Mouse (Mus musculus) cerebral cortex, adult 2 months (tissue): ENCODE data around the gene Zscan20.

Experiments
- WGBS: fragments of 180-500 bp; shearing (Covaris S2); methylation state at CpG from one replicate; pipeline ENCODE4 v1.1.7; 2018; 5-methylcytosine and 5-hydroxymethylcytosine counted together

Gene Zscan20

DNA sequence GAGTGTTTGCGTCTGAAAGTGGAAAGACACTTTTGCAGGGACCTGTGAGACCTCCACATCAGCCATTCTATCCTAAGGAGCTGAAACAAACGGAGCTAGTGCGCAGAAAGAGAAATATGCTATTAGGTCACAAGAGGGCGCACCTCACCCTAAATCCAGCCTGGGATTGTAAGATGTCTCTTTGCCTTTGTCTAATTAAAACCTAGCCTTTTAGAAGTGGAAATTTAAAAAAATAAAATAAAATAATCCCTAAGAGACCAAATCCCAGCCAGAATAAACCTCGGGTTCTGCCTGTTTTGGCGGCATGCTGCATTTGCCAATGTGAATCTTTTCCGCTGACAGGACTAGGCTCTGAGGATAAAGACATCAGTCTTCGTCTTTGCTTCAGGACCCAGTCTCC lies 3.4 kb upstream of the Zscan20 start:
- 16% methylated on average over 8 of the region's 8 CpGs for WGBS

DNA sequence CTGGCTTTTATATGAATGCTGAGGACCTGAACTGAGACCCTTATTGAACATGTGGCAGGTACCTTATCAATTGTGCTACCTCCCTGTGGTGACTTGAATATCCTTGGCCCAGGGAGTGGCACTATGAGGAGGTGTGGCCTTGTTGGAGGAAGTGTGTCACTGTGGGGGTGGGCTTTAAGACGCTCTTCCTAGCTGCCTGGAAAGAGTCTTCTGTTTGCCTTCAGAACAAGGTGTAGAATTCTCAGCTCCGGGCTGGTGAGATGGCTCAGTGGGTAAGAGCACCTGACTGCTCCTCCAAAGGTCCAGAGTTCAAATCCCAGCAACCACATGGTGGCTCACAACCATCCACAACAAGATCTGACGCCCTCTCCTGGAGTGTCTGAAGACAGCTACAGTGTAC lies 1.8 kb upstream of the Zscan20 start:
- WGBS = 76% methylated on average over 3 of the region's 3 CpGs

DNA sequence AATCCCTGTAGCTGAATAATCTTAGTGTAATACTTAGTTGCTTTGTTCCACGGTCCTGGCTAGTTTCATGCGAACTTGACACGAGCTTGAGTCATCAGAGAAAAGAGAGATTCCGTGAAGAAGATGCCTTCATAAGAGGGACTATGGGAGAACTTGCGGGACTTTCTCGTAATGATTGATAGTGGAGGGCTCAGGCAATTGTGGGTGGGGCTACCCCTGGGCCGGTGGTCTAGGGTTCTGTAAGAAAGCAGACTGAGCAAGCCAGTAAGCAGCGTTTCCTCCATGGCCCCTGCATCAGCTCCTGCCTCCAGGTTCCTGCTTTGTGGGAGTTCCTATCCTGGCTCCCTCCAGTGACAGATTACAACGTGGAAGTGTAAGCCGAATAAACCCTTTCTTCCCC lies 808 bp upstream of the Zscan20 start:
- WGBS = 23% methylated on average over 10 of the region's 10 CpGs

DNA sequence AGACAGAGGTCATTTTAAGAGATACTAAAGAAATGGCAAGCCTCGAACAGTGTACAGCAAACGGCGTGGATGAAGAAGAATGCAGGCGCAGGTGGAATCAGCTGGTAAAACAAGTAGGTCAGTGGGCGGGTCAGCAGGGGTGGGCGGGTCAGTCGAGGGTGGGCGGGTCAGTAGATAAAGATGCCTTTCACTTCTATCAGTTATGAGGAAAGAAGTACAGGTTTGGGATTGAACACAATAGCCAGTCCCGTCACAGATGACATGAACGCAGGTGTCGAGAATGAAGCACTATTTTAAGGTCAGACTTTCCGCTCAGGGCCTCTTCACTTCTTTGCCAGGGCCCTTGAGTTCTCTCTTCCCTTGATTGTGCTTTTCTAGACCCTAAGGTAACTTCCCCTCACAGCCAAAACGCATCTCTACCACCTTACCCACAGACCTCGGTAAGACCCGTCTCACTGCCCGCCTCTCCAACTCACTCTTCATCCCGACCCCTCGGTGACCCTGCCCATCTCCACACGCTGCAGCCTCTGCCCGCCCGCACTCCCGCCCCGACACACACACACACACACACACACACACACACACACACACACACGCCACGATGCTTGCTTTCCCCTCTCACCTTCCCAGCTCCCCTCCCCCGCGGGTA lies 498 bp downstream of the Zscan20 start:
- WGBS = 6% methylated on average over 24 of the region's 27 CpGs

DNA sequence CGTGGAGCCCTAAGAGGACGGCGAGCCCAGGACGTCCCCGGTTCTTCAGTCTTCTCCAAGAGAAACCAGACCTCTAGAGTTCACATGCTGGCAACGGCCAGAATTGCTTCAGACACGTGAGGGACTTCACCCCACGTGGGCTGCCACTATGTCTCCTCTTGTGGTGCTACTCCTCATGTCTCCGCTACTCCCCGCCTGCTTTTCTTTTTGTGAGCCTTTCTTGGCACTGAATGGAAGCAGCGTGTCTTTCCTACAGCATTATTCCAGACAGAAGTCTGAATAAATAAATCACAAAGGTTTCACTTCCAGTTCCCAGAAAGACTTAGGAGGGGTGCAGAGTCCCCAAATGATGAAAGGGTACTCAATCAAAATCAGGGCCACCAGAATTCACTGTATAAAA lies 2.2 kb downstream of the Zscan20 start:
- 44% methylated on average over 11 of the region's 11 CpGs for WGBS

DNA sequence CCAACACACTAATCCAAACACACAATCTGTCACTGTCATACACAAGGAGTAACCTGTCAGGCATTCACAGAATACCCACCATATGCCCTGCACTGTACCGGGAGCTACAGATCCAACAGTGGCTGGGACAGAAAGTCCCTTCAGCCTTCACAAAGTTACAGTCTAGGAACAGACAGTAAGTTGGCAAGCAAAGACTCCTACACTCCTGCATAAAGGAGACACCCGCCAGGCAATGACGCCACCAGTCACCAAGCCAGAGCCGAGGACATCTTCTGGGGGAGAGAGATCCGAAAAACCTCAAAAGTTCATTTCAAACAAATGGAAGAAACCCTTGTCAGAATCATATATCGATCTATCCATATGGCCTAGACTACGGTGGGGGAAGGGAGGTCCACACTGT lies 3.3 kb downstream of the Zscan20 start:
- WGBS = 59% methylated on average over 7 of the region's 7 CpGs

DNA sequence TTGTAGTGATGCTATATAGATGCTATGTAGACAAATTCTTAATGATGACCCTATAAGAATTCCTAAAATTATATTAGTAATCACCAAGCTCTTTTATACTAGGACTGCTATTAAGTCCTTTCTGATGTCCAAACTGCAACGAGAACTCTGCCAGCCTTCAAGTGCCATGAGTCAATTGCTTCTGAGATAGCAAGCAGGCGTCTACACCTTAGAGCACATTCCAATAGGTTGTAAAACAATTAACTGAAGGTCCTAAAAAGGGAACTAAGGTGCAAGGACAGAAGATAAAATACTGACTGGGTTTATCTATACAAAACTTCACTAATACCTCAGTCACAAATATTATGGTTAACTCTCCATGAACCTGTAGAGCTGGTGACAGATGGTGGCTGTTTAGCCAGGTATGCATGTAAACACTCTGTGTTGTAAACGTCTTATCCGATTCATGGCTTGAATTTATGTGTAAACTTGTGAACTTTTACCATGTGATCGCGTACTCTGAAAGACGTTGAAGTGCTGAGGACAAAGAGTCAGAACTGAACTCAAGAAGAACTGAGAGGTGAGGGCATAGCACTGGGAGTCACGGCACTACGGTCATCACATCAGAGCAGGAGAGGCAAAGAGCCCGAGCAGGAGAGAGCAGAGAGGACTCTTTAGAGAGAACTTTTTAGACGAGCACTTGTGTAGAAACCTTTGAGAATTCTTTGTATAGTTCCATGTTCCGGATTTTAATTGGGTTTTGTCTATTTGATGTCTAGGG lies 11.9 kb downstream of the Zscan20 start:
- WGBS = 93% methylated on average over 12 of the region's 12 CpGs

DNA sequence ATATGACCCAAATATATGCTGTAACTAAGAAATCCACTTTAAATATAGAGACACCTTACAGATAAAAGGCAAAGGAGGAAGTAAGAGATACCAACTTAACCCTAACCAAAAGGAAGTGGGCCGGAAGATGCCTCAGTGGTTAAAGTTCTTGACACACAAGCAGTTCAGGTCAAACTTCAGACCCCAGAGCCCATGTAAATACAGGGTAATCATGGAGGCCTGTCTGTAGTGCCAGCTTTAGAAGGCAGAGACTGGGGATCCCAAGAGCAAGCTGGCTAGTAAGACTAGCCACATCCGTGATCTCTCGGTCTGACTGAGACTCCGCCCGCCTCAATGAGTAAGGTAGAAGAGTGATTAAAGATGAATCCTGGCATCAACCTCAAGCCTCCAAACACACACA lies 15.8 kb downstream of the Zscan20 start:
- WGBS = 97% methylated on average over 5 of the region's 5 CpGs

DNA sequence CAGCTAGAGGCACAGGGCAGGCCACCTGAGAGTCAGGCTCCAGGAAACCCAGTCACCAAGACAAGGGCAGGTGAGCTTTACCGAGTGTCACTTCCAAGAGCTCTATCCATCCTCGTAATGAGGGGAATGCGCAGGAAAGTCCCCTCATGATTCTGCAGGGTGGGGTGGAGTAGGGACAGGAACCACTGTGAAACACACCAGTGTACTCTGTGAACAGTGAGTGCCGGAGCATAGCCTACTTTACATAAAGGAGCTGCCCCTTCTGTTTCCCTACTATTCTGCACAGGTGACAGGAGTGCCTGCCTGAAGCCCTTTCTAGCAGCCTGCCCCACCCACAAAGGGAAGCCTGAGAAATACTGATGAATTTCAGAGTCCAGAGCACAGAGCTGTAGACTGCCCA lies 16.6 kb downstream of the Zscan20 start:
- WGBS = 97% methylated on average over 4 of the region's 4 CpGs

DNA sequence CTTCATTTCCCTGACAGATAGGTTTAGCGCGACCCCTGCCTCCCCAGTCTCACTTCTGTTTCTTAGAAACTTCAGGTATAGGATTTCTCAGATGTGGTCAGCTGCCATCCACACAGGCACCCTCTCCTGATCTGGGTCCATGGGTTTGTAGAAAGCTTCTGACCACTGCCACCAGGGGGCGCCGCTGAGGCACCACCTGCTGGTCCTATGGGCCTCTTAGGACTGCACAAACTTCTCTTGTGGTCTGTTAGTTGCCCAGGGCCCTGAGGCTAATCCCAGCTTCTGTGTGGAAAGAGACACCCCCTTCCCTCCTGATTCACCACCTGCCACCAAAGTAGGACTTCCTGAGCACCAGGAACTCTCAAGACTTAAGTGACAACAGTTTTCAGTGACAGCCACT lies 30.7 kb downstream of the Zscan20 start:
- 61% methylated on average over 4 of the region's 4 CpGs for WGBS

DNA sequence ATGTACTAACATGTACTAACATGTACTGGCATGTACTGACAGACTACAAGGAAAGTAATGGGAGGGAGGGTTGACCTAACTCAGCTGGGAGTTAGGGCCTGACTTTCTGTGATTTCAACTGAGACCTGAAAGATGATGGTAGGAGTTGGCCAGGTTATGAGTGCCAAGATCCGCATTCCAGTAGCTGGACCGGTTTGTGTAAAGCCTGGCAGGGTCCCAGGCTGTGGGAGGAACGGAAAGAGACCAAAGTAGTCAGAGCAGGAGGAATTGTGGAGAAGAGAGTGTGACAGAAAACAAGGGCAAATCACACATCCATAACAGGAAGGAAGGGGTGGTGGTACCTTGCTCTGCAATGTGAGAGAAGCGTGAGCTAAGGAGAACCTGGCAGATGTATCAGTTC lies 34.1 kb downstream of the Zscan20 start:
- WGBS = 43% methylated on average over 4 of the region's 4 CpGs

DNA sequence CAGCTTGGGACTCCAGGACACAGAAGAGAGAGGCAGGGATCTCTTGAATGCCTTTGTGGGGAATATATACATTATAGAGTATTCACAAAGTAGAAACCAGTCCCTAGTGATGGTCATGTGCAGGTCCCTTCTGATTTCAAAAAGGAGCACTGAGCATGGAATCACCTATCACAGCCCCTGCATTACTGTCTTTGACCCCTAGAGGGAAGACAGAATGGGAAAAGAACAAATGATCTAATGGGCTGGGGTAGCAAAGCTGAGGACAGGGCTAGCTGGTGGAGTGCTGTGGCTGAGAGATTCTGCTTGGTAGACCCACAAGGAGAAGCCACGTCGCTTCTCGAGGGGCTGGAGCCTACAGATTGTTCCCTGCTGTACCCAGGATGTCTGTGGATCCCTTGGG lies 49.6 kb downstream of the Zscan20 start:
- WGBS = 90% methylated on average over 3 of the region's 3 CpGs

DNA sequence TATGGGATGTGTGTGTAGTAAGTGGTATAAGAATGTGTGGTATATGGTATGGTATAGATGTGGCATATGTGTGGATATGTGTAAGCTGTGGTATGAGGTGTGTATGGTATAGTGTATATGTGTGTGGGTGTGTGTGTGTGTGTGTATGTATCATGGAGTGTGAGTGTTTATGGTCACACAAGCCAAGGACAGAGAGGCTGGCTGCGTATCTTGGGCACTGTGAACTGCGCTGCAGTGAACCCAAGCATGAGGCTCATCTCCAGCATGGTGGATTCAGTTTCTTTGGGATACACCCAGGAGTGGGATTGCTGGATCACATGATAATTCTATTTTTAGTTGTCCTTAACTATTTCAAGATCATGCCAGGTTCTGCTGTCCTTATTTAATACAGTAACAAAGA lies 55.7 kb downstream of the Zscan20 start:
- 69% methylated on average over 2 of the region's 2 CpGs for WGBS

DNA sequence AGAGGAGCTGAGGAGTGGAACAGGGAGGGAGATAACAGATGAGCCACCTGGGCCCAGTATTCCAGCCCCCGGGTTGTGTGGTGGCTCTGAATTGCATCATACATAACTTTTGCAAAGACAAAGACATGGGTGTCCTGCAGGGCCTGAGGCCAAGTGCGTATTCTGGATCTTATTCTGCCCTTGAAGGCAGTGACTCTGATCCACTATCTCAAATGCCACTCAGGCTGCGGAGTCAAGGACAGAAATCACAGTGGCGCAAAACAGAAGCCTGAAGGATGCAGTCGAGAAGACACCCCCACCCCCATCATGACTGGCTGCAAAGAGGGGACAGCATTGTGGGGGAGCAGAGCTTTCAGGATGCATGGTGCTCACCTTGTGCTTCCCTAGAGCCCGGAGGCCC lies 59.1 kb downstream of the Zscan20 start:
- 71% methylated on average over 6 of the region's 6 CpGs for WGBS

DNA sequence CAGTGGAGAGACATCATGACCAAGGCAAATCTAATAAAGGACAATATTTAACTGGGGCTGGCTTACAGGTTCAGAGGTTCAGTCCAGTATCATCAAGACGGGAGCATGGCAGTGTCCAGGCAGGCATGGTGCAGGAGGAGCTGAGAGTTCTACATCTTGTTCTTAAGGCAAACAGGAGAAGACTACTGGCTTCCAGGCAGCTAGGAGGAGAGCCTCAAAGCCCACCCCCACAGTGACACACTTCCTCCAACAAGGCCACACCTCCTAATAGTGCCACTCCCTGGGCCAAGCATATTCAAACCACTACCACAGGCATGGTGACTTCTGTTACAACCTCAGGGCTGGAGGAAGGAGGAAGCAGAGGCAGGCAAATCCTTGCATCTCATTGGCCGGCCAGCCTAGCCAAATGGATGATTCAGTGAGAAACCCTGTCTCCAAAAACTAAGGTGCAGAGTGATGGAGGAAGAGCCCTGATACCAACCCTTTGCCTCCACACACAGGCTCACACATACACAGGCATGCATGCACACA lies 65.9 kb downstream of the Zscan20 start:
- 86% methylated on average over 2 of the region's 2 CpGs for WGBS

DNA sequence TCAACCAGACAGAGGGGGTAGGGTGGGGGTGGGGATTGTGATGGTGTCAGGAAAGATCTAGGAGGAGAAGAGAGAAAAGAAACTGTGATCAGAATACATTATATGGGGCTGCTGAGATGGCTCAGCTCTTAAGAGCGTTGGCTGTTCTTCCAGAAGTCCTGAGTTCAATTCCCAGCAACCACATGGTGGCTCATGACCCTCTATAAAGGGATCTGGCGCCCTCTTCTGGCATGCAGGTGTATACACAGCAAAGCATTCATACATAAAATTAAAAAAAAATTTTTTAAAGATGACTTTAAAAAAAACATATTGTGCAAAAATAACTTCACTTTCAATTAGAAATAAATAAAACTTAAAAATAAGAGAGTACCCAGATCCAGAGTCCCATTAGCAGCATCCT lies 66.5 kb downstream of the Zscan20 start:
- WGBS = 38% methylated on average over 2 of the region's 2 CpGs
